Mouse (Mus musculus) megakaryocyte, embryonic 14.5 days (primary cell): Measurements from ENCODE around the gene Ldlrad3. TPM values are rescaled to one million over a fixed set of nuclear protein-coding genes. Genes with fewer than 3 reads are reported as not detected.

Source experiments
- H3K27me3 ChIP-seq: replicated peaks from 2 replicates; pipeline ENCODE3; 2012; ENCODE audit warnings: inconsistent platforms
- H3K36me3 ChIP-seq: replicated peaks from 2 replicates; pipeline ENCODE3; 2012; ENCODE audit warnings: low read length, inconsistent platforms, mixed read lengths
- H3K4me1 ChIP-seq: 2 replicates; pipeline ENCODE4 v1.6.1; 2012; ENCODE audit warnings: inconsistent platforms
- H3K4me3 ChIP-seq: replicated peaks from 2 replicates; pipeline ENCODE3; 2012; ENCODE audit warnings: moderate library complexity, mild to moderate bottlenecking, inconsistent platforms
- H3K9me3 ChIP-seq: 2 replicates; pipeline ENCODE4 v1.6.1; 2012; ENCODE audit warnings: inconsistent platforms
- FLI1 ChIP-seq: IDR thresholded peaks from 2 replicates; pipeline ENCODE4 v1.6.1; 2012; ENCODE audit warnings: low read length, inconsistent platforms, mixed read lengths
- GATA1 ChIP-seq: IDR thresholded peaks from 3 replicates; pipeline ENCODE4 v1.6.1; 2012; ENCODE audit warnings: mixed read lengths, low read length, inconsistent platforms, borderline replicate concordance
- polyA plus RNA-seq: library from polyadenylated mRNA; stranded (reverse); fragments of >175 nt; gene quantifications from 2 replicates; pipeline ENCODE4 v1.2.3, GENCODE M21; 2012; ENCODE audit warnings: low replicate concordance; ENCODE audit not compliant: insufficient read depth

Gene Ldlrad3
- polyA plus RNA-seq, 1 experiment = 0.22 TPM

DNA sequence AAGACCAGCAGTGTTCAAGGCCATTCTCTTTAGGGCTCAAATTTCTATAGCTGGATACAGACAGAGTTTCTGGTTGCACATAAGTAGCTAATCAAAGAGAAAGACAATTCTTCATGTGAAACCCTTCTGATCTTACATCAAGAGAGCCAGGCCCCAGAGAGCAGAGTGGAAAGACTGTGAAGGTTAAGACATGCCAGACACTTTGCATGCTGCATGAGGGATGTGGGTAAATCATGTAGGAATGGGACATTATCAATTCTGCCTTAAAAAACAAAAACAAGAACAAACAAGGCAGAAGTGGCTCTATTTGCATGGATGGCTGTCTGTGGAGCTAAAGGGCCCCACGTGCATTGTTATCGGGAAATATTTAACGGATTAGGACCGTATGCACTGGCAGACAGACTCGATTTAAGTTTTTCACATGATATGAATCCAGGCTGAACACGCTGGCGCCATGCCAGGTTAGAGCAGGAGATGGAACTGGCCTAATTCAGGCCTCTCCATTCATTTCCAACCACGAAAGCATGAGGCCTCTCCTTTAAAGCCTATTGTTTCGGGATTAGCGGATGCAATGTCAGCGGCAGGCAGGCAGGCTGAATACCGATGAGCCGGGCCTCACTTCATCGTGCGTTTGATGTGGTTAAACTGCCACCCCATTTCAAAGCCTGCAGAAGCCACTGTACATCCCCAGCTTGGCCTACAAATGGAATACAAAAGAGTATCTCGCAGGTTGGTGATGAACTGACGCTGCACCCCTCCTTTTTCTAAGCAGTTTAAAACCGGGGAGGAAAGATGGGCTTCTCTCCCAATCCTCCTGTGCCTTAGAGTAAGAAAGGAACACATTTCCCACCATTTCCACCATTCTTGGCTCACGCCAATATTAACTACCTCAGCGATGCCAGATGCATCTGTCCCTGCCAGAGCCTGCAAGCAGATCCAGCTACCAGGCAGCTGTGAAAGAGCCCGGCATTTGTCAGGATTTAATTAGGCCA lies 207.4 kb downstream of the Ldlrad3 start:
- H3K9me3 ChIP-seq = peaks cover 13% of the 10 kb centered on the region; the same call in 1 of the 2 replicates
- TF ChIP-seq GATA1 (no peak), FLI1 (no peak)
- no peak overlapping the region for H3K4me3 ChIP-seq
- H3K27me3 ChIP-seq = no peaks in the 10 kb centered on the region
- H3K36me3 ChIP-seq = no peaks in the 10 kb centered on the region
- H3K4me1 ChIP-seq = peaks cover 5% of the 10 kb centered on the region; the same call in 1 of the 2 replicates

DNA sequence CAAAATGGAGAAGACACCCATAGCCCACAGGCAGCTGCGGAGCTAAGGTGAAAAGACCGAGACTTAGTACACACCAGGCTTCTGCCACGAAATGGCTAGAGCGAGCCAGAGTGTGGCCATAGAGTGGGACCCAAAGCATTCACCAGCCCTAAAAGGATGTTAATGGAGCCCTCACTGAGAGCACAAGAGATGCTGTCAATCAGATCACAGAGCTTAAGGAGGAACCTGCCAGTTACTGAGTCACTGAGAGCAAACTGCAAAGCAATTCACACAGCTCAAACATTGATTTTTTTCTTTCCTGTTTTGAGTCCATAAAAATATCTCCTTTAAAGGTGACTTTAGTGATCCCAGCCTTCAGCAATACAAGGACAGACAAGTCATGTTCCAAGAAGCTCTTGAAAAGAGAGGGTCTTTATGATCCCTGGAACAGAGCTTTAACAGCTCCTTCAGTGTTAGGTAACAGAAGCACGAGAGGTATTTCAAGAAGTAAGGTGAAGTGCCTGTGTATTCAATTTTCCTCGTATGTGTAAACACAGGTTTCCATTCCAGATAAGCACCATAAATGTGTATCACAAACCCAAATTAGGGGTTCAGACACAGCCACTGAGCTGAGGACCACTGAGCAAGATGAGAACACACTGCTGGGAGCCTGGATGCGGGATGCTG lies 209.7 kb downstream of the Ldlrad3 start:
- H3K9me3 ChIP-seq = peaks cover 13% of the 10 kb centered on the region; the same call in 1 of the 2 replicates
- TF ChIP-seq GATA1 (no peak), FLI1 (no peak)
- H3K36me3 ChIP-seq = no peaks in the 10 kb centered on the region
- H3K4me3 ChIP-seq = no peak overlapping the region
- peaks cover 7% of the 10 kb centered on the region for H3K27me3 ChIP-seq
- no peaks in the 10 kb centered on the region for H3K4me1 ChIP-seq

DNA sequence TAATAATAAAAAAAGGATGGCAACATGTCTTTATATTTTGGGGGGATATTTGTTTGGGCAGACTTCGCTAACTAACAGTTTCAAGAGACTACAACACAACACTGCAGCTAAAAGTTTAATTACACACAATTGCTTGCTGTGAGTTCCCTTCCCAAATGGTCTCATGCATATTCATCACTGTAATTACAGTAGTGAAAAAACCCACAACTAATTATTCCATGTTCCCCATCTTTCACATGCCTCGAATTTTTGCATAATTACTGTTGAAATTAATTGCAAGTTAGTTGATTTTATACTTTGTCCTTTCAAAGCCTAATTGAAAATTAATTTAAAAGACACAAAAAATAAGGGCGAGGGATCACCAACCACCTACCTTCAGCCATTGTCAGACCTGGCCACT lies 212.4 kb downstream of the Ldlrad3 start:
- Histone ChIP-seq H3K27me3 (peaks cover 13% of the 10 kb centered on the region), H3K9me3 (peaks cover 13% of the 10 kb centered on the region; the same call in 1 of the 2 replicates), H3K36me3 (no peaks in the 10 kb centered on the region), H3K4me3 (no peak overlapping the region), H3K4me1 (no peaks in the 10 kb centered on the region)
- TF ChIP-seq GATA1 (no peak), FLI1 (no peak)

GRCm38 (mm10) chr2:101967601-101968000 lies 218.6 kb downstream of the Ldlrad3 start:
- peaks cover 21% of the 10 kb centered on the region for H3K27me3 ChIP-seq
- H3K36me3 ChIP-seq = no peaks in the 10 kb centered on the region
- H3K9me3 ChIP-seq = no peaks in the 10 kb centered on the region
- H3K4me1 ChIP-seq = no peaks in the 10 kb centered on the region
- TF ChIP-seq GATA1 (no peak), FLI1 (no peak)
- H3K4me3 ChIP-seq = no peak overlapping the region

- Histone ChIP-seq H3K9me3 (no peaks in the 10 kb centered on the region), H3K4me1 (no peaks in the 10 kb centered on the region), H3K27me3 (peaks cover 23% of the 10 kb centered on the region), H3K4me3 (no peak overlapping the region), H3K36me3 (no peaks in the 10 kb centered on the region)
- no peak for TF ChIP-seq GATA1
- no peak for TF ChIP-seq FLI1
Observed at GRCm38 (mm10) chr2:101967152-101967551, 219.0 kb downstream of the Ldlrad3 start.

DNA sequence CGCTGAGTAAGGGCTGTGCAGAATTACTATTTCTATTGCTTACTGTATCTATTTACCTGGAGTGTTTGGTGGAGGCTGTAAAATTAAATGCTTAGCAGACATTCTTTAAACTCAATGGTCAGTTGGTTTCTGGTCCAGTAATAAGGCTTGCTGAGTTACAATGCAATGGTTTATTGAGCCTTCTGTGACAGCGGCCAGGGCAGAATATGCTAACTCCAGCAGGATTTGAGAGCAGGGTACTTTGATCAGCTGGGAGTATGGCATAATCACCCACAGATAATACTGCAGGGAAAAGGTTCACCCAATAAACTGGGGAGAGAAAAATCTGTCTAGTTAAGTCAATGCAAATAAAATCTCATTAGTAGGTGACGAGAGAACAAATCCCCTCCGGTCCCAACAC lies 220.2 kb downstream of the Ldlrad3 start:
- Histone ChIP-seq H3K36me3 (no peaks in the 10 kb centered on the region), H3K4me3 (no peak overlapping the region), H3K9me3 (no peaks in the 10 kb centered on the region), H3K4me1 (no peaks in the 10 kb centered on the region), H3K27me3 (peaks cover 22% of the 10 kb centered on the region)
- TF ChIP-seq GATA1 = no peak
- TF ChIP-seq FLI1 = no peak

DNA sequence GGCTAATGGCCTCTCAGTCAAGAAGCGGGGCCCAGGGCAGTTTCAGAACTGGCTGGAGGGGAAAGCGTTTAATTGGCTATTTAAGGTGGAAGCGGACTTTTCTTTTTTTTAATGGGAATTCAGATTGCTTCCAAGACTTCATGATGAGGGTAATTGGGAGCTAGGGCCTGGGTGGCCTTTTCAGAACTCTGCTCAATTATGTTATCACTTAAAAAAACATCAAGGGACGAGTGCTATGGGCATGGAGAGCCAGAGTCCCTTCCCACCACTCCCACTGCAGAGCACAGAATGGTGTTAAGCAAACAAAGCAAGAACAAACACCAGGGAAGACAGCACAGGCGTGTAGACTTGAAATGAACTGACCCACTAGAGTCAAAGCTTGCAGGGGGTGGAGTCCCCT lies 220.7 kb downstream of the Ldlrad3 start:
- peaks cover 22% of the 10 kb centered on the region for H3K27me3 ChIP-seq
- no peaks in the 10 kb centered on the region for H3K9me3 ChIP-seq
- H3K36me3 ChIP-seq = no peaks in the 10 kb centered on the region
- no peaks in the 10 kb centered on the region for H3K4me1 ChIP-seq
- no peak for TF ChIP-seq FLI1
- TF ChIP-seq GATA1 = no peak
- H3K4me3 ChIP-seq = no peak overlapping the region

DNA sequence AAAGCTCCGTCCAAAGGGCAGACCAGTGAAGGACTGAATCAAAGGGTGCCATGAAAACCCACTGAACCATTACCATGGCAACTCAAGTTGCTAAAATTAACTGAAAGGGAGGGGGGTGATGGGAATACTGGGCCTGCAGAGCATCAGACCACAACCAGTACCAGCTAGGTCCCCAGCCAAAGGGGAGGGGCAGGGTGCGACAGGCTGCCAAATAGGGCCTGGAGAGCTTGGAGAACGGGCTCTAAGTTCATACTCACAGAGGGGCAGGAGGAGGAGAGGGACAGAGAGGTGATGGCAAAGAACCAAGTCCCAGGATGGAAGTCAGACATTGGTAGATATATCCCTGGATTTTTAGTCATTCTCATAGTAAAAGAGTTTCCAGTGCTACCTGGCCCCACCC lies 222.8 kb downstream of the Ldlrad3 start:
- Histone ChIP-seq H3K27me3 (peaks cover 19% of the 10 kb centered on the region), H3K4me3 (no peak overlapping the region), H3K36me3 (no peaks in the 10 kb centered on the region), H3K4me1 (0 out of 2 replicates have a peak, but pooled peaks cover under 1% of the 10 kb centered on the region), H3K9me3 (no peaks in the 10 kb centered on the region)
- TF ChIP-seq GATA1 (no peak), FLI1 (no peak)

DNA sequence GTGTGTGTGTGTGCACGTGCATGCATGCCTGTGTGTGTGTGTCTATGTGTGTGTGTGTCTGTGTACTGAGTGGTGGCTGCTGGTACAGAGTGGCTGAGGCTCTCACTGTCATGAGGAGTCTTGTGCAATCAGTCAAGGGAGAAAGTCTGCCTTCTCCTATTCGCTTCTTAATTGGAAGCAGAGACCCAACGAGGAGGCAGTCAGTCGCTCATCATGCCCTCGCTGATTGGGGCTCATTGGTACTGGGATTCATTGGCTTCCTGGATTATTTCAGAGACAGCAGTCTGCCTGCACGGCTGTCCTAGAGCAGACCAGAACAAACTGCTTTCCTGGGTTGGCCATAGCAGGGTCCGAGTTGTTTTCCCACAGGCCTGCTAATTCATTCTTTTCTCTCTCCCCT lies 223.8 kb downstream of the Ldlrad3 start:
- Histone ChIP-seq H3K4me1 (peaks cover 9% of the 10 kb centered on the region), H3K9me3 (no peaks in the 10 kb centered on the region), H3K27me3 (peaks cover 19% of the 10 kb centered on the region), H3K36me3 (no peaks in the 10 kb centered on the region), H3K4me3 (no peak overlapping the region)
- TF ChIP-seq FLI1 (no peak), GATA1 (no peak)

DNA sequence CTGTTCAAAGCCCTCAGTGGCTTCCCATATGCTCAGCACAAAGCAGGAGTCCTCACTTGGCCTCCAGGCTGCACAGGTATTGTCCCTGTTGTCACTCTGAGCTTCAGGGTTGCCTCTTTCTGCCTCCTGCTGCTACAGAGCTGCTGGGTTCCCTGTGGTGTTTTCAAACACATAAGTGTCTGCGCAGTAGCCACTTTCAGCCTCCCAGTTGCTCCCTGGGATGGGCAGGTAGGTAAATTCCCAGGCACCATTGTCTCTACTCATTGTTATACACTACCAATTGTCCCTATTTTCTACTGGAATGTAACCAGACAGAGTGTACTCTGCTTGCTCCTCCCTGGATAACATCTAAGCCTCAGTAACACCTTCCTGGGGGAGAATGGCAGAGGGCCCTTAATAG lies 224.8 kb downstream of the Ldlrad3 start:
- no peak for TF ChIP-seq GATA1
- no peak for TF ChIP-seq FLI1
- Histone ChIP-seq H3K4me1 (peaks cover 9% of the 10 kb centered on the region), H3K4me3 (no peak overlapping the region), H3K36me3 (no peaks in the 10 kb centered on the region), H3K9me3 (no peaks in the 10 kb centered on the region), H3K27me3 (peaks cover 19% of the 10 kb centered on the region)
